Mouse (Mus musculus) liver, embryonic 14.5 days (tissue): ENCODE data around the gene Cltb.

Experiments used
- CTCF ChIP-seq: IDR thresholded peaks from 2 replicates; pipeline ENCODE4 v1.5.1; 2016; ENCODE audit warnings: antibody characterized with exemption, low read depth, control low read depth
- EP300 ChIP-seq: IDR thresholded peaks from 2 replicates; pipeline ENCODE4 v1.6.1; 2016; ENCODE audit warnings: antibody characterized with exemption, low read depth

- TF ChIP-seq EP300 (no peak), CTCF (no peak)
Observed at GRCm38 (mm10) chr13:54568380-54568779, 42.8 kb downstream of the Cltb start.
